Mouse (Mus musculus): Measurements from ENCODE around the gene Igf2r. TPM values are rescaled to one million over a fixed set of nuclear protein-coding genes. Genes with fewer than 3 reads are reported as not detected.

The Igf2r gene
- polyA plus RNA-seq (2014; fragmentation: Nextera tagmentation; extraction: Ambion mirVana), result 41.8 and 43.7 TPM in 2 replicates

DNA sequence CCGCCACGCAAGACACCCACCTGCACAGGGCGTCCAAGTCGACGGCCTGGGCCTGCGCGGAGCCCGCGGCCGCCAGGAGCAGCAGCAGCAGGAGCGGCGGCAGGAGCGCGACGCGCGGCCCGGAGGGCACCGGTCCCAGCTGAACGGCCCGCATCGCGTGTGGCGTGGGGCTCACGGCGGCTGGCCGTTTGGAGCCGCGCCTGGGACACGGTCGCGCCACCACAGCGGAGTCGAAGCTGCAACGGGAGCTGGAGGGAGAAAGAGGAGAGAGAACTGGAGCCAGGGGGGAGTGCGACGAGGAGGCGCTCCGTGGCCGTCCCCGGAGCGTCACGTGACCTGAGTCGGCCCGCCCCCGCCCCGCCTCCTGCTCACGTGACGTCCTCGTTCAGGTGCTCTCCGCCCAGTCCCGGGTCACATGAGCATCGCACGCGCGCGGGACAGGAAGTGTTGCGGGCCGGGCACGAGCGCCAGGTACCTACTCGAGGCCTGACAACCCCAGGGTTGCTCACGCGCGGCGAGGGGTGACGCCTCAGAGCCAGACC, at the start of gene Igf2r:
Gene Igf2r (minus strand): TSS at position 285 of the 542 bp plus-strand sequence.
- Histone ChIP-seq H3K9me3 (ENCODE audit: control insufficient read depth, low read length) (no peaks in the 10 kb centered on the region), H3K4me2 (peak within 1 kb of the TSS; percentile 73), H3K27me3 (replicated peaks; ENCODE audit: control insufficient read depth, insufficient read depth, low read length) (peaks cover 4% of the 10 kb centered on the region), H3K9ac (ENCODE audit: low read depth, low read length) (peak within 1 kb of the TSS; percentile 87), H3K27ac (ENCODE audit: low read depth, low read length) (peak within 1 kb of the TSS; percentile 77), H3K4me1 (replicated peaks; ENCODE audit: control insufficient read depth, insufficient read depth, low read length) (peaks cover 13% of the 10 kb centered on the region), H3K4me3 (ENCODE audit: low read depth, low read length) (peak within 1 kb of the TSS; percentile 72), H3K36me3 (ENCODE audit: control insufficient read depth, insufficient read depth, low read length) (peaks cover 26% of the 10 kb centered on the region)
- DNase-seq (ENCODE audit: low spot score) (peak; percentile 82), ATAC-seq (replicated peaks; ENCODE audit: low FRiP score) (peak; percentile 87)
- 34% methylated on average over 67 of the region's 67 CpGs for WGBS

DNA sequence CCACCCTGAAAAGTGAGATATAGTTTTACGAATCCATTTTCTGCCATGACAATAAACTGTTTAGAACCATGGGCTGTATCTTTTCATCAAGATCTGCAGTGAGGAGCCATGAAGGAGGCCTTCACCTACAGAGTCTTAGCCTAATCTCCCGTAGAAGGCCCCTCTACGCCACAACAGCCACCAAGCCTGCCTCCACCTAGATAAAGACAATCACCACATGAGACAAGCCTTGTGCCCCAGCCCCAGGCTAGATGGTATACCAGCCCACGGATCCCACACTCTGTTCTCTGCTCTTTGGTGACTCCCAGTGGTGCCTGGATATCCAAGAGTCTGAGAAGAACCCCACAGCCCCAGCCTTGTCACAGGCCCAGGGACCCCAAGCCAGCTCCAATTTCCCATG, 46.4 kb upstream of the Igf2r start:
- no peaks in the 10 kb centered on the region for H3K4me1 ChIP-seq (replicated peaks; ENCODE audit: control insufficient read depth, insufficient read depth, low read length)
- H3K27me3 ChIP-seq (replicated peaks; ENCODE audit: control insufficient read depth, insufficient read depth, low read length), result no peaks in the 10 kb centered on the region
- peaks cover 28% of the 10 kb centered on the region for H3K36me3 ChIP-seq (ENCODE audit: control insufficient read depth, insufficient read depth, low read length)
- H3K4me3 ChIP-seq (ENCODE audit: low read depth, low read length), result no peak overlapping the region
- H3K27ac ChIP-seq (ENCODE audit: low read depth, low read length), result peak overlapping the region; percentile 52; the same call in 1 of the 2 replicates
- H3K4me2 ChIP-seq, result no peak overlapping the region
- H3K9ac ChIP-seq (ENCODE audit: low read depth, low read length), result no peak overlapping the region
- ATAC-seq (replicated peaks; ENCODE audit: low FRiP score), result peak; percentile 90
- peaks cover 13% of the 10 kb centered on the region for H3K9me3 ChIP-seq (ENCODE audit: control insufficient read depth, low read length)
- DNase-seq (ENCODE audit: low spot score), result no peak
- WGBS, result 56% methylated on average over 4 of the region's 4 CpGs

DNA sequence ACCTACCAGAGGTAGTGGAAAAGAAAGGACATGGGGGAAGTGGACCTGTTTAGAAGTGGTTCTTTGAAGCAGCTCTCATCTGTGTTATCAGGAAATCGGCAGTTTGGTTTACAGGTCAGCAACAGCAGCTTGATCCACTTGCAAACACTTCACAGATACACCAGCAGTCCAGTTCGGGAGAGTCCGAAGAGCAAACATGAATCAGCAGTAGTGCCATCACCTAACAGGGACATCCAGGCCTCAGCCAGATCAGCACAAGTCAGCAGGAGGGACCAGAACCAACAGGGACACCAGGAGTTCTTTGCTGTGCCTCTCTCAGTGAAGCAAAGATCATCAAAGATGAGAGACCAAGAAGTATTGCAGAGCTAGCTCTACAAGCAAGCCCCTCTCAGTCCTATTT, 45.0 kb upstream of the Igf2r start:
- DNase-seq (ENCODE audit: low spot score) (no peak), ATAC-seq (replicated peaks; ENCODE audit: low FRiP score) (no peak)
- H3K4me1 ChIP-seq (replicated peaks; ENCODE audit: control insufficient read depth, insufficient read depth, low read length), result no peaks in the 10 kb centered on the region; the same call in 1 of the 2 replicates
- no peaks in the 10 kb centered on the region for H3K27me3 ChIP-seq (replicated peaks; ENCODE audit: control insufficient read depth, insufficient read depth, low read length)
- WGBS, result 72% methylated on average over 3 of the region's 3 CpGs
- no peak overlapping the region for H3K4me3 ChIP-seq (ENCODE audit: low read depth, low read length)
- H3K9ac ChIP-seq (ENCODE audit: low read depth, low read length), result no peak overlapping the region
- peaks cover 28% of the 10 kb centered on the region for H3K36me3 ChIP-seq (ENCODE audit: control insufficient read depth, insufficient read depth, low read length)
- no peak overlapping the region for H3K4me2 ChIP-seq
- H3K27ac ChIP-seq (ENCODE audit: low read depth, low read length), result no peak overlapping the region
- peaks cover 8% of the 10 kb centered on the region for H3K9me3 ChIP-seq (ENCODE audit: control insufficient read depth, low read length)

DNA sequence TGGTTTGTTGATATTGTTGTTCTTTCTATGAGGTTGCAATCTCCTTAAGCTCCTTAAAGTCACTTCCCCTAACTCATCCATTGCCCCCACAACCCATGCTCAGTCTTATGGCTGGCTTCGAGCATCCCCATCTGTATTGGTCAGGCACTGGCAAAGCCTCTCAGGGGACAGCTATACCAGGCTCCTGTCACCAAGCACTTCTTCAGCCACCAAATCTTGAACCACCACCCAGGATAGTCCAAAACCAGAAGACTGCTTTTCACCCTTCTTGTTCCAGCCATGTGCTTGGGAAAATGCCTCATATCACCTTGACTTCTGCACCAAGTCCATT, 41.5 kb upstream of the Igf2r start:
- Histone ChIP-seq H3K36me3 (ENCODE audit: control insufficient read depth, insufficient read depth, low read length) (peaks cover 12% of the 10 kb centered on the region), H3K4me3 (ENCODE audit: low read depth, low read length) (no peak overlapping the region), H3K27ac (ENCODE audit: low read depth, low read length) (no peak overlapping the region), H3K4me1 (replicated peaks; ENCODE audit: control insufficient read depth, insufficient read depth, low read length) (peaks cover 2% of the 10 kb centered on the region; the same call in 1 of the 2 replicates), H3K9me3 (ENCODE audit: control insufficient read depth, low read length) (peaks cover 5% of the 10 kb centered on the region; the same call in 1 of the 2 replicates), H3K9ac (ENCODE audit: low read depth, low read length) (no peak overlapping the region), H3K4me2 (no peak overlapping the region), H3K27me3 (replicated peaks; ENCODE audit: control insufficient read depth, insufficient read depth, low read length) (no peaks in the 10 kb centered on the region; the same call in 1 of the 2 replicates)
- 100% methylated on average over 1 of the region's 1 CpGs for WGBS
- DNase-seq (ENCODE audit: low spot score) (no peak), ATAC-seq (replicated peaks; ENCODE audit: low FRiP score) (no peak)

DNA sequence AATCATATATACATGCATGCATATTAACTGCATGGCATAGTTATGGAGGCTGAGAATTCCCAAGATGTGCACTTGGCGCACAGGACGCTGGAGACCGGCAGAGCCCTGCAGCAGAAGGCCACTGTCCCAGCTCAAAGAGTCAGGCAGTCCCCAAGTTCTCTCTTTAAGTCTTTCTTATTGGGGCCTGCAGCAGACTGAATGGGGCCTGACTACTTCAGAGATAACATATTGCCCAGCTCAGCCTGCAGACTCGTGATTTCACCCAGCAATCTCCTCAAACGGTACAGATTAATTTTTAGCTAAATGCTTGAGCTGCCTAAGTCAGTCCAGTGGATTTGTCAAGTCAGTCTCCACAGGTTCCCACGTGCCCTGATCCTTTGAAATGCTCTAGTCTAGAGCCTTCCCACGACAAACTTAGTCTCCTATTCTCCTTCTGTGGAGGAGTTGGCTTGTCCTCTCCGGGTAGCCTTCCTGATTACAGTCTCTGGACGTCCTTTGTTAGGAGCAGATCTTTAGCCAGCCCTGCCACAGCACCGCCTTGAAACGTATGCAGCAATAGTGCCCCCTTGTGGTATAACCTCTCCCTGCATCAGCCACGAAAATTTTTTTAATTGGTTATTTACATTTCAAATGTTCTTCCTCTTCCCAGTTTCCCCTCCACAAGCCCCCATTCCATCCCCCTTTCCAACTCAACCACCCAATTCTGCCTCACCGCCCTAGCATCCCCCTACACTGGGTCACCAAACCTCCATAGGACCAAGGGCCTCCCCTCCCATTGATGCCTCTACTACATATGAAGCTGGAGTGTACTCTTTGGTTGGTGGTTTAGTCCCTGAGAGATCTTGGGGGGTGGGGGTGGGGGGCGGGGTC, 40.9 kb upstream of the Igf2r start:
- Histone ChIP-seq H3K36me3 (ENCODE audit: control insufficient read depth, insufficient read depth, low read length) (peaks cover 11% of the 10 kb centered on the region), H3K9me3 (ENCODE audit: control insufficient read depth, low read length) (peaks cover 5% of the 10 kb centered on the region; the same call in 1 of the 2 replicates), H3K4me3 (ENCODE audit: low read depth, low read length) (no peak overlapping the region), H3K4me2 (no peak overlapping the region), H3K9ac (ENCODE audit: low read depth, low read length) (no peak overlapping the region), H3K27ac (ENCODE audit: low read depth, low read length) (0 out of 2 replicates have a peak overlapping the region, but pooled peaks have one; percentile 38), H3K4me1 (replicated peaks; ENCODE audit: control insufficient read depth, insufficient read depth, low read length) (peaks cover 2% of the 10 kb centered on the region; the same call in 1 of the 2 replicates), H3K27me3 (replicated peaks; ENCODE audit: control insufficient read depth, insufficient read depth, low read length) (no peaks in the 10 kb centered on the region; the same call in 1 of the 2 replicates)
- ATAC-seq (replicated peaks; ENCODE audit: low FRiP score), result peak; percentile 74
- 23% methylated on average over 14 of the region's 14 CpGs for WGBS
- DNase-seq (ENCODE audit: low spot score), result peak; percentile 64

- Histone ChIP-seq H3K27me3 (replicated peaks; ENCODE audit: control insufficient read depth, insufficient read depth, low read length) (no peaks in the 10 kb centered on the region; the same call in 1 of the 2 replicates), H3K9me3 (ENCODE audit: control insufficient read depth, low read length) (no peaks in the 10 kb centered on the region), H3K4me2 (no peak overlapping the region), H3K4me3 (ENCODE audit: low read depth, low read length) (no peak overlapping the region), H3K27ac (ENCODE audit: low read depth, low read length) (no peak overlapping the region), H3K9ac (ENCODE audit: low read depth, low read length) (no peak overlapping the region), H3K36me3 (ENCODE audit: control insufficient read depth, insufficient read depth, low read length) (0 out of 2 replicates have a peak, but pooled peaks cover 2% of the 10 kb centered on the region), H3K4me1 (replicated peaks; ENCODE audit: control insufficient read depth, insufficient read depth, low read length) (peaks cover 2% of the 10 kb centered on the region; the same call in 1 of the 2 replicates)
- DNase-seq (ENCODE audit: low spot score) (no peak), ATAC-seq (replicated peaks; ENCODE audit: low FRiP score) (no peak)
- 90% methylated on average over 6 of the region's 6 CpGs for WGBS
These were observed 39.4 kb upstream of the Igf2r start for GRCm38 (mm10) chr17:12808851-12809250.

DNA sequence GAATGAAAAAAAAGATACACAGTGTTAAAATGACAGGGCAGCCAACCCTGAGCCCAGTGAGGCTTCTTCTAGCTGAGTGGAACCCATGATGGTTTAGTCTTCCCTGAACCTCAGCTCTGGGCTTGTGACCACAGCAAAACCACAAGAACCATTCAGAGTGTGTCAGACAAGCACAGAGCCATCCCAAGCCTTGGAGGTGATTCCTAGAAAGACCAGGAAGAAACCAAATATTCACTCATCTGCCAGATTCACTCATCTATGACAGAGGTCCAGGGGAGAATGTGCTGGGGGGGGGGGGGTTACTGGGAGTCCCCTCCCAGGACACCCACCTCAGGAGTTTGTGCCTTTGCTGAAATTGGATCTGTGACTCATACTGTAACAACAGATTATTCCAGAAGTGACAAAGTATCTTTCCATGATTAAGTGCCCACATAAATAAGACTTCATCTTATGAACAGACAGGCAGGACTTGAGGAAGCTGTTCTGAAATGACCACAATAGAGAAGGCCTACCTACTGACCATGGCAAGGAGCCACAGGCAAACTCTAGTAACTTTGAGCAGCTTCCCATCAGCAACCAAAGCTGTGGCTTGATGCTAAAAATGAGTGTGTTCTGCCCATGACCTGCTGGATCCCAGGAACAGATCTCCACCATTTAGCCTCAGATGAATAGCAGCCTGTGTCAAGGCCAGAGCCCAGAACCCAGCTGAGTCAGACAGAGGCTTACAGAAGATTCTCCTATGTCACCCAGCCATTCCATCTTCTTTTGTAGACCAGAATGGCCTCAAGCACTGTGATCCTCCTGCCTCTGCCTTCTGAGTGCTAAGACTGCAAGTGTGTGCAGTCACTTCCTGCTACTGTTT, 35.4 kb upstream of the Igf2r start:
- H3K4me3 ChIP-seq (ENCODE audit: low read depth, low read length), result no peak overlapping the region
- H3K9me3 ChIP-seq (ENCODE audit: control insufficient read depth, low read length), result no peaks in the 10 kb centered on the region
- H3K36me3 ChIP-seq (ENCODE audit: control insufficient read depth, insufficient read depth, low read length), result no peaks in the 10 kb centered on the region
- H3K4me2 ChIP-seq, result no peak overlapping the region
- peaks cover 2% of the 10 kb centered on the region; the same call in 1 of the 2 replicates for H3K4me1 ChIP-seq (replicated peaks; ENCODE audit: control insufficient read depth, insufficient read depth, low read length)
- DNase-seq (ENCODE audit: low spot score) (no peak), ATAC-seq (replicated peaks; ENCODE audit: low FRiP score) (no peak)
- H3K27ac ChIP-seq (ENCODE audit: low read depth, low read length), result no peak overlapping the region
- H3K27me3 ChIP-seq (replicated peaks; ENCODE audit: control insufficient read depth, insufficient read depth, low read length), result no peaks in the 10 kb centered on the region; the same call in 1 of the 2 replicates
- H3K9ac ChIP-seq (ENCODE audit: low read depth, low read length), result no peak overlapping the region

GRCm38 (mm10) chr17:12801861-12802540, 32.5 kb upstream of the Igf2r start:
- H3K36me3 ChIP-seq (ENCODE audit: control insufficient read depth, insufficient read depth, low read length), result 0 out of 2 replicates have a peak, but pooled peaks cover 2% of the 10 kb centered on the region
- no peaks in the 10 kb centered on the region for H3K9me3 ChIP-seq (ENCODE audit: control insufficient read depth, low read length)
- 59% methylated on average over 9 of the region's 9 CpGs for WGBS
- H3K4me3 ChIP-seq (ENCODE audit: low read depth, low read length), result no peak overlapping the region
- 0 out of 2 replicates have a peak, but pooled peaks cover under 1% of the 10 kb centered on the region for H3K4me1 ChIP-seq (replicated peaks; ENCODE audit: control insufficient read depth, insufficient read depth, low read length)
- no peaks in the 10 kb centered on the region for H3K27me3 ChIP-seq (replicated peaks; ENCODE audit: control insufficient read depth, insufficient read depth, low read length)
- no peak overlapping the region for H3K9ac ChIP-seq (ENCODE audit: low read depth, low read length)
- no peak overlapping the region for H3K27ac ChIP-seq (ENCODE audit: low read depth, low read length)
- DNase-seq (ENCODE audit: low spot score) (no peak), ATAC-seq (replicated peaks; ENCODE audit: low FRiP score) (no peak)
- no peak overlapping the region for H3K4me2 ChIP-seq
